Mouse (Mus musculus): ENCODE measurements around the gene Nop53.

Nop53 gene

GRCm38 (mm10) chr7:15945721-15946536 is at the start of gene Nop53:
Gene Nop53, minus strand, starts transcription at chr7:15946074.
- DNase-seq (ENCODE audit: low read depth) = peak; percentile 98

GRCm38 (mm10) chr7:15993789-15994188 is 47.9 kb upstream of the Nop53 start:
- DNase-seq (ENCODE audit: low read depth) = no peak

- no peak for DNase-seq (ENCODE audit: low read depth)
These were observed 47.3 kb upstream of the Nop53 start for GRCm38 (mm10) chr7:15993152-15993551.

GRCm38 (mm10) chr7:15991764-15992163 is 45.9 kb upstream of the Nop53 start:
- DNase-seq (ENCODE audit: low read depth) = no peak

GRCm38 (mm10) chr7:15987661-15988356 is 41.9 kb upstream of the Nop53 start:
- no peak for DNase-seq (ENCODE audit: low read depth)

- peak; percentile 51 for DNase-seq (ENCODE audit: low read depth)
These were observed 37.0 kb upstream of the Nop53 start for GRCm38 (mm10) chr7:15982729-15983407.

GRCm38 (mm10) chr7:15981538-15981937 is 35.7 kb upstream of the Nop53 start:
- DNase-seq (ENCODE audit: low read depth) = no peak

- DNase-seq (ENCODE audit: low read depth) = no peak
These were observed 34.4 kb upstream of the Nop53 start for GRCm38 (mm10) chr7:15980246-15980645.

- DNase-seq (ENCODE audit: low read depth) = no peak
These were observed 30.0 kb upstream of the Nop53 start for GRCm38 (mm10) chr7:15975904-15976303.

GRCm38 (mm10) chr7:15975451-15975850 is 29.6 kb upstream of the Nop53 start:
- no peak for DNase-seq (ENCODE audit: low read depth)

- peak; percentile 46 for DNase-seq (ENCODE audit: low read depth)
These were observed 28.8 kb upstream of the Nop53 start for GRCm38 (mm10) chr7:15974712-15975111.

GRCm38 (mm10) chr7:15972247-15972646 is 26.4 kb upstream of the Nop53 start:
- no peak for DNase-seq (ENCODE audit: low read depth)

GRCm38 (mm10) chr7:15969674-15970073 is 23.8 kb upstream of the Nop53 start:
- DNase-seq (ENCODE audit: low read depth) = no peak

GRCm38 (mm10) chr7:15968322-15968721 is 22.4 kb upstream of the Nop53 start:
- no peak for DNase-seq (ENCODE audit: low read depth)

- DNase-seq (ENCODE audit: low read depth) = no peak
These were observed 21.4 kb upstream of the Nop53 start, which contains the start of gene Ehd2 for GRCm38 (mm10) chr7:15967312-15967711. Gene Ehd2, minus strand, starts transcription at chr7:15967567.

GRCm38 (mm10) chr7:15966489-15966888 is 20.6 kb upstream of the Nop53 start:
- no peak for DNase-seq (ENCODE audit: low read depth)

- no peak for DNase-seq (ENCODE audit: low read depth)
These were observed 18.2 kb upstream of the Nop53 start for GRCm38 (mm10) chr7:15963798-15964652.

- DNase-seq (ENCODE audit: low read depth) = no peak
These were observed 16.7 kb upstream of the Nop53 start for GRCm38 (mm10) chr7:15962311-15963288.

- no peak for DNase-seq (ENCODE audit: low read depth)
These were observed 15.9 kb upstream of the Nop53 start for GRCm38 (mm10) chr7:15961798-15962197.

- no peak for DNase-seq (ENCODE audit: low read depth)
These were observed 15.4 kb upstream of the Nop53 start for GRCm38 (mm10) chr7:15961239-15961638.

GRCm38 (mm10) chr7:15960691-15961090 is 14.8 kb upstream of the Nop53 start:
- DNase-seq (ENCODE audit: low read depth) = no peak
